Mouse (Mus musculus): ENCODE measurements around the gene Tbl1x. TPM values are rescaled to one million over a fixed set of nuclear protein-coding genes. Genes with fewer than 3 reads are reported as not detected.

The Tbl1x gene
- polyA plus RNA-seq, 1 experiment = 23.8 TPM

- Histone ChIP-seq H3K4me3 (replicated peaks; ENCODE audit: extremely low read depth, low read depth, low read length) (no peak overlapping the region), H3K4me1 (ENCODE audit: control insufficient read depth, insufficient read depth, low read length) (no peaks in the 10 kb centered on the region)
- no peak for TF ChIP-seq POLR2A (IDR thresholded peaks at IDR 0.05; ENCODE audit: borderline replicate concordance, extremely low read depth, low read depth, low read length)
- DNase-seq = no peak
- whole genome bisulfite sequencing = 49% methylated on average over 1 of the region's 1 CpGs
Observed at GRCm38 (mm10) chrX:77666911-77667310, 156.1 kb downstream of the Tbl1x start.

GRCm38 (mm10) chrX:77667441-77667840, 156.6 kb downstream of the Tbl1x start:
- DNase-seq = no peak
- TF ChIP-seq CTCF (IDR thresholded peaks at IDR 0.05; ENCODE audit: insufficient read depth, low read length) = no peak
- TF ChIP-seq POLR2A (IDR thresholded peaks at IDR 0.05; ENCODE audit: borderline replicate concordance, extremely low read depth, low read depth, low read length) = no peak

DNA sequence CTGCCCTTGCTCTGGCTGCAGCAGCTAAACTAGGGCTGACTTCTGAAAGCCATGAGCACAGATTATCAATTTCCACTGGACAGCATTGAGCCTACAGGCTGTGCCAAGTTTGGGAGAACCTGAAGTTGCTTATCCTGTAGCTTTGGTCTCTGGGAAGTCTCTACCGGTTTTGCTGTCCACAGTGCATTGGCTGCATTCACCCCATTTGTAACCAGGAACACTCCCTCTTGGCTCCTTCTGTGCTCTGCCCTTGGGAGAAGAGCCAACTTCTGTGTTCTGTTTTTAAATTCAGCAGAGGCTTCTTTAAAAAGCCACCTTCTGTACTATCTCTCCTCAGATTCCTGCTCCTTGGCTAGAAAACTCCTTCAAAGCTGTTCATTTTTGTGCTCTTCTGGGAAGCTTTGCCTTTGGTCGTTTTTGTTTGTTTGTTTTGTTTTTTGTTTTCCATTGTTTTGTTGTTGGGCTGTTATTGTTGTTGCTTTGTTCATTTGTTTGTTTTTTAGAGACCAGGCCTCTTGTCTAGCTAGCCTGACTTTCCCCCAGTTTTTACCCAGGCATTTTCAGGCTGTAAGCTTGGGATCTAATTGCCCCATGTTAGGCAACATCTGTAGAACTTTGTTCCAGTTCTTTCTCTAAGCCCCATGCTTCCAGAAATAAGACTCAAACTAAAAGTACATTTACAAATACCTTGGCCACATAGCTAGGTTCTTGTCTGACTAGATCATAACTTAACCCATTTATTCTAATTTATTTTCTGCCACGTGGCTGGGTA, 159.2 kb downstream of the Tbl1x start:
- Histone ChIP-seq H3K4me3 (replicated peaks; ENCODE audit: extremely low read depth, low read depth, low read length) (no peak overlapping the region), H3K4me1 (ENCODE audit: control insufficient read depth, insufficient read depth, low read length) (no peaks in the 10 kb centered on the region)
- 45% methylated on average over 3 of the region's 3 CpGs for WGBS
- no peak for DNase-seq
- TF ChIP-seq POLR2A (IDR thresholded peaks at IDR 0.05; ENCODE audit: borderline replicate concordance, extremely low read depth, low read depth, low read length) = no peak
- no peak for TF ChIP-seq CTCF (IDR thresholded peaks at IDR 0.05; ENCODE audit: insufficient read depth, low read length)

More at GRCm38 (mm10) chrX:77667441-77667840, 156.6 kb downstream of the Tbl1x start:
- Histone ChIP-seq H3K4me3 (replicated peaks; ENCODE audit: extremely low read depth, low read depth, low read length) (no peak overlapping the region), H3K4me1 (ENCODE audit: control insufficient read depth, insufficient read depth, low read length) (no peaks in the 10 kb centered on the region)
